Mouse (Mus musculus) gastrocnemius, postnatal 25 days (tissue): ENCODE measurements at regions not wholly inside any gene's neighbourhood (a gene's known extent, or its start where the extent isn't known, plus 50 kb on each side); places are given as distances from the start of the nearest gene placed in this dataset.
A peak's percentile ranks its signal among the peaks of the same experiment; 100 is the strongest.

Experiments used
- DNase-seq: peaks from one replicate; pipeline ENCODE4 v3.0.0; 2022

DNA sequence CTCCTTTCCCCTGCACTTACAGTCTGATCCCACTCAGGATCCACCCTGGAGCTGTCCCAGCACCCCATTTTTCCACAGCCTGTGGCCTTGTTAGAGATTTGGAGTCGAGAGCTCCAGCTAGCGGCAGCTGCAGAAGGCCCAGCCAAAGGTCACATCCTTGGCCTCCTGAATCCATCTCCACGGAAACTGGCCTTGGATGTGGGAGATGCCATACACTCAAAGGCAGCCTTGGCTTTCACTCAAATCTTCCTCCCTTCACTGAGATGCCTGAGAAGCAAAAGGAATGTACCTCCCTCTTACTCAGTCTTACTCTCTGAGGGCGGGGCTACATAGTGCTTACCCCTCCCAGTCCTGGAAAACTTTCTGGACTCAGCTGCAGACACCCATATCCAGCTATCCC is 56.2 kb upstream of the Ky start:
- DNase-seq: no peak

- no peak for DNase-seq
Observed at GRCm38 (mm10) chr9:102446066-102446465, 59.5 kb upstream of the Ky start.

- DNase-seq: peak; percentile 50
Observed at GRCm38 (mm10) chr9:102442198-102442842, 63.2 kb upstream of the Ky start.

GRCm38 (mm10) chr9:102437641-102438040 is 67.9 kb upstream of the Ky start:
- DNase-seq: peak; percentile 19

DNA sequence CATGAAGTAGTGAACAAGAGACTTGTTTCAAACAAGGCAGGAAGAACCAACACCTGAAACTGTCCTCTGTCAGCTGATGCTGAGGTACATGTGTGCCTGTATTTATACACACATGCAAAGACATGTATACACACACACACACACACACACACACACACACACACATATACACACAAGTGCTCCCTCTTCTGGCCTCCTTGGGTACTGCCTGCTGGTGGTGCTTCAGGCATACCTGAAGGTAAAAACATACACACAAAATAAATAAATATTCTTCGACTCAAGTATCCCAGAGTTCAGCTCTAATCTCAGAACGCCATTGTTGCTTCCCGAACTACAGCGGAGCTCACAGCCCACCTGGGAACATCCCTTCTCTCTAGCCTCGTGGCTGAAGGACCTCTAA is 69.2 kb upstream of the Ky start:
- no peak for DNase-seq

GRCm38 (mm10) chr9:102428031-102428430 is 73.5 kb upstream of the Ephb1 start:
- no peak for DNase-seq

- peak; percentile 18 for DNase-seq
Observed at GRCm38 (mm10) chr9:102424672-102425345, 70.3 kb upstream of the Ephb1 start.

GRCm38 (mm10) chr9:102423919-102424671 is 69.6 kb upstream of the Ephb1 start:
- peak; percentile 82 for DNase-seq

DNA sequence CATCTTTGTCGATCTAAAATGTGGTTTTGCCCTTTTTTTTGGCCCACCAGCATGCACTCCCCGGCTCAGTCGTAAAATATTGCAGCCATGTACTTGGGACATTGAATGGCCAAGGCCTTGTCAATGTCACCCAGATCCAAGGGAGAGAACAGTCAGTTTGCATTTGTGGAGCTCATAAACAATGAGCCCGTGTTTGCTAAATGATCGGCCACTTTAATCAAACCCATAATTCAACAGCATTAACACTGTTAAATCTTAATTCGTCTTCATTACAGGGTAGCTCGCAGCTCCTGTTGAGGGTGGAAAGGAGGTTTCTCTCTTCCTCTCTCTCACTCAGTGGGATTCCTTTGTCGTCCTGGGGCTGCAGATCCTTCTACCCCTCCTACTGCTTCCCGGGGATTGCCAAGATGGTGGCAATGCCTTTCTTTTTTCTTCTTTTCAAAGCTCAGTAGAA is 69.0 kb upstream of the Ephb1 start:
- no peak for DNase-seq

DNA sequence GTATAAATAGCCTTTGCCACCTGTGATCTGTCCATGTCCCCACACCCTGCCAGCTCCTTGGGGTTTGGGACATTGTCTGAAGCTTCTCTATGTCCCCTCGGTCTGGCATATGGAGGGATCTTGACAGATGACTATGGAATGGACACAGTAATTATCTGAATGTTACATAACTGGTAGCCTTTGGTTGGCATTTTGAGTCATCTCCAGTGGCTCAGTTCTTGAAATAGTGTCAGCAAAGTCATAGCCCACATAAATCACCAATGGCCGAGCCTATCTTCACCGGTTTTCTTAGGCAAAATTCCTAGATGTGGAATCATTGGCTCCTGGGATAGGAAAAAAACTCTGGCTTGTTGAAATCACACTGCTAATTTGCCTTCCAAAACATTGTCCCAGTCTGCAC is 67.3 kb upstream of the Ephb1 start:
- no peak for DNase-seq

- DNase-seq: no peak
Observed at GRCm38 (mm10) chr9:102420196-102420595, 65.7 kb upstream of the Ephb1 start.

DNA sequence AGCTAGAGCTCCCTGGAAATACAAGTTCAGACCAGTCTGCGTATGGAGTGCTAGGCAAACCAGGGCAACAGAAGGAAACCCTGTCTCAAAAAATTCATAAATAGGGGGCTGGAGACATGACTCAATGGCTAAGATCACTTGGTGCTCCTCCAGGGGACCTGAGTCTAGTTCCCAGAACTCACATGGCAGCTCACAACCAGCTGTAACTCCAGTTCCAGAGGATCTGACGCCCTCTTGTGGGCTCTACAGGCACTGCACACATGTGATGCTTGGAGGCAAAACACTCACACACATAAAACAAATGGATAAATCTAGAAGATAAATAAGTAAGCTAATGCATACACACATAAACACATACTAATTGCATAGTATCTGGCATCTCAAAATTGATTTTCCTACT is 59.1 kb upstream of the Ephb1 start:
- no peak for DNase-seq

DNA sequence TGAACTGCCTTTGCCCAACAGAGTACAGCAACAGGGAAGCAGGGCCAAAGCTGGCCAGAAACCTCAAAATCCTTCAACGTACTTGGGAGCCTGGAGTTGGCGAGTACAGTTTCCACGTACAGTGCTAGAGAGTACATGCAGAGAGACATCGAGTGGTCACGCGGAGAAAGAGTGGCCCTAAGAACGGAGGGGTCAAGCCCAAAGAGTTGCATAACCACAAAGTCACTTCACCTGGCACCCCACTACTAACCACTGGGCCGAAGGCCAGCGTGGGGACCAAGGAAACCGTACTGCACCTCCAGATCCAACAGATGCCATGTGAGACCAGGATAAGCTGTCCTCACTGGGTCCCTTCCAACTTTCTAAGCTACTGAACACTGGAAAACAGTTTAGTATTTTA is 56.2 kb upstream of the Ephb1 start:
- peak; percentile 73 for DNase-seq

DNA sequence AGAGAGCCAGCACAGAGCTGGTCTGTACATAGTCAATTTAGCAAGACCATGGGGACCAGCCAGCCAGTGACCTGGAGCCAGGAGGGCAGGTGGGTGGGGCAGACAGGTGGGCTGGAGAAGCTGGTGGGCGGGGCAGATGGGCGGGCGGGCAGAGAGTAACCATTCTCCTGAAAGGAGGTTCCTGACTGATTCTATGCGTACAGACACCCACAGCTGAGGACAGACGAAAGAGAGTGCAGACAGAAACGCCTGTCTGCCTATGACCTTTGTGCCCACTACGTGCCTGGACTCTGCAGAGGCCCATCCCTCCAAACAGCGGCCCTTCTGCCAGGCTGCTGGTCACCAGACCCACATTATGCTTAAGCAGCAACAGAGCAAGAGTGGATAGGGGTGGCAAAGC is 51.5 kb upstream of the Ephb1 start:
- no peak for DNase-seq
